In the genomic region with DNA sequence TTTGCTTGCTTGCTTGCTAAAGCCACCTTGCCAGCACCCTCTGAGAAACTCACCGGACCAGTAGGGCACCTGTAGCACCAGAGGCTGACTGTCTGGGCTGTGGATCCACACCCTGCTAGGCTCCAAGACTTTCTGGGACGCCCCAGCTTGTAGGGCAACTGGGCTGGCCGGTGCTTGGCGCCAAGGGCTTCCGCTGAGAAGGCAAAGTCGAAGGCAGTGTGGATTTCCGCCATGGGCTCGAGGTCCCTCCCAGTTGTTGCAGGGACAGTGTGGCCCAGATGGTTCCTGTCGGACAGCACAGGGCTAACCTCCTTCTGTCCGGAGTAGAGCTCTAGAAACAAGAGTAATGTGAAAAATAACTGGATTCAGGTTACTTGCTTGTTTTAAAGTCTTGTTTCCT, we compare ENCODE assay signal across 11 mouse cellular contexts. TPM values are rescaled to one million over a fixed set of nuclear protein-coding genes. Genes with fewer than 3 reads are reported as not detected.
DNase-seq lines count a peak whose midpoint lies in the region; ATAC-seq and TF ChIP-seq lines count a peak whose summit lies in the region.
"Had no signal": no experiment of that assay in that cellular context is flagged by ENCODE, and none has a peak within 500 bp of the region (broad histone marks: within the 10 kb centered on the region; RNA-seq: fewer than 3 reads in every experiment).

No protein-coding gene starts in this region.

- H3K4me2 ChIP-seq in heart, postnatal 0 days (ENCODE audit: low read depth, low read length): peak overlapping the region; percentile 29; the same call in 1 of the 2 replicates
- peak overlapping the region; percentile 22; the same call in 1 of the 2 replicates for H3K4me2 ChIP-seq in lung, embryonic 15.5 days
- H3K4me2 ChIP-seq: embryonic facial prominence, embryonic 13.5 days had no signal

- H3K27ac ChIP-seq in ES-E14 (ENCODE audit: insufficient read depth, low read depth, low read length, poor library complexity, severe bottlenecking): no peak overlapping the region
- H3K27ac ChIP-seq in heart, postnatal 0 days (ENCODE audit: low read depth): peak overlapping the region; percentile 65
- no peak overlapping the region for H3K27ac ChIP-seq in lung, embryonic 15.5 days
- H3K27ac ChIP-seq: embryonic facial prominence, embryonic 13.5 days had no signal

- intact Hi-C loops in heart, postnatal 25 days (cut with DNase I): no loop called here

- in situ Hi-C loops in ES-E14 (cut with MboI; ENCODE audit: low sequenced_read_pairs in 2 of 2, unreplicated experiment in 2 of 2): no loop called here

- no peak for TF ChIP-seq EP300 in heart, postnatal 0 days (IDR thresholded peaks at IDR 0.05; ENCODE audit: low read depth)

- no peaks in the 10 kb centered on the region for H3K36me3 ChIP-seq in ES-E14 (ENCODE audit: control insufficient read depth, insufficient read depth, low read length, poor library complexity, severe bottlenecking)
- H3K36me3 ChIP-seq in heart, postnatal 0 days (replicated peaks; ENCODE audit: control insufficient read depth, insufficient read depth, low read length): no peaks in the 10 kb centered on the region
- H3K36me3 ChIP-seq in lung, embryonic 15.5 days: no peaks in the 10 kb centered on the region
- H3K36me3 ChIP-seq: embryonic facial prominence, embryonic 13.5 days had no signal

- H3K9me3 ChIP-seq in ES-E14 (ENCODE audit: control insufficient read depth, insufficient read depth, low read depth, low read length): no peaks in the 10 kb centered on the region
- no peaks in the 10 kb centered on the region for H3K9me3 ChIP-seq in heart, postnatal 0 days (replicated peaks; ENCODE audit: control insufficient read depth, low read length)
- H3K9me3 ChIP-seq in lung, embryonic 15.5 days: no peaks in the 10 kb centered on the region
- H3K9me3 ChIP-seq: embryonic facial prominence, embryonic 13.5 days had no signal

- ATAC-seq in heart, postnatal 0 days (ENCODE audit: insufficient read depth, low read depth): no peak
- peak; percentile 48; the same call in 1 of the 2 replicates for ATAC-seq in lung, embryonic 15.5 days (ENCODE audit: borderline replicate concordance, extremely low read depth, low FRiP score, low TSS enrichment)

- WGBS in heart, postnatal 0 days: 63% methylated on average over 10 of the region's 10 CpGs
- 35% methylated on average over 10 of the region's 10 CpGs for WGBS in lung, embryonic 15.5 days

- H3K4me1 ChIP-seq in ES-E14 (ENCODE audit: control insufficient read depth in 2 of 2, insufficient read depth in 2 of 2, low read length in 2 of 2, poor library complexity in 1 of 2): peaks cover 9 to 13% of the 10 kb centered on the region in 2 experiments; a peak in 3 of 4 replicates
- H3K4me1 ChIP-seq in heart, postnatal 0 days (ENCODE audit: control insufficient read depth, insufficient read depth): peaks cover 28% of the 10 kb centered on the region
- H3K4me1 ChIP-seq in lung, embryonic 15.5 days: peaks cover 48% of the 10 kb centered on the region

- peak; percentile 73 to 82 for DNase-seq in heart, adult 18-20 months
- DNase-seq in heart, postnatal 25 days (ENCODE audit: low spot score): no peak
- DNase-seq in ES-E14 (ENCODE audit: low read depth, low spot score): no peak
- no peak for DNase-seq in heart, postnatal 0 days (ENCODE audit: low spot score)
- DNase-seq in frontal cortex, postnatal 25 days (ENCODE audit: low spot score in 2 of 2): no peak
- no peak for DNase-seq in left cerebral cortex, adult 9 months (ENCODE audit: low spot score in 2 of 2)
- no peak for DNase-seq in layer of hippocampus, adult 11-12 months (ENCODE audit: low spot score)

- TF ChIP-seq CTCF in heart, postnatal 0 days (IDR thresholded peaks at IDR 0.05; ENCODE audit: low read depth): no peak

- H3K4me3 ChIP-seq in ES-E14 (ENCODE audit: insufficient read depth in 1 of 2, low read depth in 1 of 2, low read length in 2 of 2, poor library complexity in 1 of 2, severe bottlenecking in 1 of 2): peak overlapping the region; percentile 7 to 15; a peak in 1 of 4 replicates
- H3K4me3 ChIP-seq in heart, postnatal 0 days (ENCODE audit: low read depth, low read length): no peak overlapping the region
- no peak overlapping the region for H3K4me3 ChIP-seq in lung, embryonic 15.5 days
- H3K4me3 ChIP-seq: embryonic facial prominence, embryonic 13.5 days had no signal

- H3K9ac ChIP-seq in ES-E14 (ENCODE audit: insufficient read depth, low read depth, low read length, poor library complexity, severe bottlenecking): peak overlapping the region; percentile 13; the same call in 1 of the 2 replicates
- H3K9ac ChIP-seq in heart, postnatal 0 days (replicated peaks; ENCODE audit: low read depth, low read length): no peak overlapping the region
- no peak overlapping the region for H3K9ac ChIP-seq in lung, embryonic 15.5 days
- H3K9ac ChIP-seq: embryonic facial prominence, embryonic 13.5 days had no signal

- H3K27me3 ChIP-seq in heart, postnatal 0 days (ENCODE audit: control insufficient read depth, insufficient read depth, low read length): no peaks in the 10 kb centered on the region
- no peaks in the 10 kb centered on the region for H3K27me3 ChIP-seq in lung, embryonic 15.5 days
- H3K27me3 ChIP-seq: embryonic facial prominence, embryonic 13.5 days had no signal

TF ChIP-seq in ES-E14, 5 proteins besides CTCF, POLR2A, EP300 and RAD21:
- TF ChIP-seq ZC3H11A (IDR thresholded peaks at IDR 0.05; ENCODE audit: borderline replicate concordance, low read depth, low read length) (no peak), MAFK (IDR thresholded peaks at IDR 0.05; ENCODE audit: insufficient read depth, low read depth, low read length) (no peak), ZNF384 (IDR thresholded peaks at IDR 0.05; ENCODE audit: low read depth, low read length) (no peak), CHD2 (IDR thresholded peaks at IDR 0.05; ENCODE audit: low read depth, low read length) (no peak), HCFC1 (IDR thresholded peaks at IDR 0.05; ENCODE audit: borderline replicate concordance, insufficient read depth, low read length) (no peak)
TF ChIP-seq in ES-E14: peak in this region for 0.

RNA-seq across cellular contexts. Expression of a gene that starts 11.0 kb away (rescaled TPM):
- total RNA-seq in heart, adult 18-20 months (2021): 10 to 100 TPM; 37.8 to 42.7 TPM
- 10 to 100 TPM; 41.8 to 44.4 TPM for total RNA-seq in heart, postnatal 25 days (2021)
- 20.1 and 28.5 TPM in 2 replicates for total RNA-seq in ES-E14 (2012; rRNA removed)
- 32.1 and 44.3 TPM in 2 replicates for total RNA-seq in heart, postnatal 0 days (2014; rRNA removed; ENCODE audit: low replicate concordance)
- 31.2 and 34.8 TPM in 2 replicates for polyA plus RNA-seq in heart, postnatal 0 days (2015; fragmentation: Nextera tagmentation; extraction: Ambion mirVana)
- 38.3 and 38.4 TPM in 2 replicates for polyA plus RNA-seq in lung, embryonic 15.5 days (2015; fragmentation: Nextera tagmentation; extraction: Ambion mirVana)

RNA-seq across cellular contexts. Expression of a gene that starts 50.3 kb away (rescaled TPM):
- not detected for total RNA-seq in heart, adult 18-20 months (2021)
- total RNA-seq in heart, postnatal 25 days (2021): not detected
- not detected in 2 replicates for total RNA-seq in ES-E14 (2012; rRNA removed)
- not detected in 2 replicates for total RNA-seq in heart, postnatal 0 days (2014; rRNA removed; ENCODE audit: low replicate concordance)
- polyA plus RNA-seq in heart, postnatal 0 days (2015; fragmentation: Nextera tagmentation; extraction: Ambion mirVana): not detected in 2 replicates
- 4.1 TPM in 1 of 2 replicates, not detected in the other for polyA plus RNA-seq in lung, embryonic 15.5 days (2015; fragmentation: Nextera tagmentation; extraction: Ambion mirVana)
- total RNA-seq: liver, adult 2 months had no signal
- polyA plus RNA-seq: embryonic facial prominence, embryonic 13.5 days; large intestine, adult 2 months; liver, adult 2 months had no signal

Comparison
In these comparisons a context has a peak if more than half of its experiments do, and no peak if none do; other contexts are left out.
1. DNase-seq: peak in heart, adult 18-20 months (2 of 2); none in heart, postnatal 25 days (single experiment), ES-E14 (single experiment), heart, postnatal 0 days (single experiment), frontal cortex, postnatal 25 days (0 of 2), left cerebral cortex, adult 9 months (0 of 2) and layer of hippocampus, adult 11-12 months (single experiment).
2. H3K4me3 ChIP-seq: peak in ES-E14 (2 of 2); none in heart, postnatal 0 days (single experiment) and lung, embryonic 15.5 days (single experiment).